Mouse (Mus musculus): ENCODE data around the gene Asb10. TPM values are rescaled to one million over a fixed set of nuclear protein-coding genes. Genes with fewer than 3 reads are reported as not detected.
A peak's percentile ranks its signal among the peaks of the same experiment; 100 is the strongest.
"Not testable (repeated sequence)": the region's sequence is repeated elsewhere in the genome, so short reads cannot be mapped to it uniquely, and the experiment has no call there.

Gene Asb10
- polyA plus RNA-seq, 1 experiment from 2014 or later = 0.18 TPM

DNA sequence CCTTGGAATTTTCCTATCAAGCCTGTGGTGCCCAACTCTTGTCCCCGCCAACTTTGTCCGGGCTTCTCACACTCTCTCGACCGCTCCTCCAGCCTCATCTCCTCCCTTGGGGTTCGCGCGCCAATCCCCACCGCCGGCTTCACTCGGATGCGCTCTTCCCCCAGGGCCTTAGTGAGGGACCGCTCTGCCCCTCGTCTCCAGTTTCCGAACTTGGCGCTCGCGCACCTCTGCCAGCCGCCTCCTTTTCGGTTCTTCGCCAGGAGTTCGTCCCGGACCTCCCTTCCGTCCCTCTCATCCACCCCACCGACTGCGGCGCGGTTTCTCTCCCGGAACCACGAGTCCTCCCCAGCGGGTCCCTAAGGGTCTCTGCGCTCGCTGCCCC, 36.0 kb upstream of the Asb10 start:
- H3K4me1 ChIP-seq (ENCODE audit: control insufficient read depth, insufficient read depth, low read depth, low read length) = peaks cover 12% of the 10 kb centered on the region
- H3K36me3 ChIP-seq (ENCODE audit: control insufficient read depth, insufficient read depth, low read length) = peaks cover 16% of the 10 kb centered on the region
- H3K9ac ChIP-seq (ENCODE audit: low read depth, low read length) = peak overlapping the region; percentile 65
- H3K9me3 ChIP-seq (ENCODE audit: control insufficient read depth, low read length) = no peaks in the 10 kb centered on the region
- peak overlapping the region; percentile 74 for H3K27ac ChIP-seq (ENCODE audit: low read depth, low read length)
- peak overlapping the region; percentile 96 for H3K4me2 ChIP-seq (ENCODE audit: low read length)
- peak overlapping the region; percentile 65 for H3K4me3 ChIP-seq (ENCODE audit: low read length)
- under 1% methylated on average over 32 of the region's 32 CpGs for WGBS
- peak; percentile 25 for ATAC-seq
- H3K27me3 ChIP-seq (replicated peaks; ENCODE audit: control insufficient read depth, insufficient read depth, low read length) = no peaks in the 10 kb centered on the region

GRCm38 (mm10) chr5:24575948-24576347, 35.2 kb upstream of the Asb10 start:
- Histone ChIP-seq H3K4me2 (ENCODE audit: low read length) (peak overlapping the region; percentile 96), H3K27ac (ENCODE audit: low read depth, low read length) (no peak overlapping the region), H3K27me3 (replicated peaks; ENCODE audit: control insufficient read depth, insufficient read depth, low read length) (no peaks in the 10 kb centered on the region), H3K4me1 (ENCODE audit: control insufficient read depth, insufficient read depth, low read depth, low read length) (peaks cover 12% of the 10 kb centered on the region), H3K4me3 (ENCODE audit: low read length) (no peak overlapping the region; the same call in 1 of the 2 replicates), H3K36me3 (ENCODE audit: control insufficient read depth, insufficient read depth, low read length) (peaks cover 24% of the 10 kb centered on the region), H3K9me3 (ENCODE audit: control insufficient read depth, low read length) (no peaks in the 10 kb centered on the region), H3K9ac (ENCODE audit: low read depth, low read length) (no peak overlapping the region)
- 92% methylated on average over 1 of the region's 1 CpGs for WGBS
- no peak for ATAC-seq

DNA sequence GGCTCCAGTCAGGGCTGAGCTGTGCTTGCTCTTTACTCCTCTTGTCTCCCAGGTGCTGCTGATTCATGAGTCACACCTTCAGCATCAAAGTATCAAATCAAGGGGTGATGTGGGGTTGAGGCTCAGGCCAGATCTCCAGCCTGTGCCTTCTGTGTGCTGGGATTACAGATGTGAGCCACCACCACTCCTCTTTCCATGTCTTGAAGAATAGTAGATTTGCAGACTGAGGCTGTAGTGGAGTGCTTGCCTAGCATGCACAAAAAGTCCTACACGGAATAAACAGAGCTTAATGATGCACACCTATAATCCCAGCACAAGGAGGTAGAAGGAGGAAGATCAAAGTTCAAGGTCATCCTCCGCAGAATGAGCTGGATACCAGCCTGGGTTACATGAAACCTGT, 15.9 kb upstream of the Asb10 start, which contains the start of gene 4931409K22Rik:
TSS of gene 4931409K22Rik (minus strand) at position 101 of the 400 bp plus-strand sequence.
- ATAC-seq = no peak
- Histone ChIP-seq H3K27ac (ENCODE audit: low read depth, low read length) (no peak within 1 kb of the TSS), H3K4me2 (ENCODE audit: low read length) (no peak within 1 kb of the TSS), H3K36me3 (ENCODE audit: control insufficient read depth, insufficient read depth, low read length) (no peaks in the 10 kb centered on the region), H3K4me1 (ENCODE audit: control insufficient read depth, insufficient read depth, low read depth, low read length) (no peaks in the 10 kb centered on the region), H3K4me3 (ENCODE audit: low read length) (no peak within 1 kb of the TSS), H3K9me3 (ENCODE audit: control insufficient read depth, low read length) (peaks cover 3% of the 10 kb centered on the region; the same call in 1 of the 2 replicates), H3K27me3 (replicated peaks; ENCODE audit: control insufficient read depth, insufficient read depth, low read length) (no peaks in the 10 kb centered on the region), H3K9ac (ENCODE audit: low read depth, low read length) (no peak within 1 kb of the TSS)
- 84% methylated on average over 2 of the region's 2 CpGs for WGBS

DNA sequence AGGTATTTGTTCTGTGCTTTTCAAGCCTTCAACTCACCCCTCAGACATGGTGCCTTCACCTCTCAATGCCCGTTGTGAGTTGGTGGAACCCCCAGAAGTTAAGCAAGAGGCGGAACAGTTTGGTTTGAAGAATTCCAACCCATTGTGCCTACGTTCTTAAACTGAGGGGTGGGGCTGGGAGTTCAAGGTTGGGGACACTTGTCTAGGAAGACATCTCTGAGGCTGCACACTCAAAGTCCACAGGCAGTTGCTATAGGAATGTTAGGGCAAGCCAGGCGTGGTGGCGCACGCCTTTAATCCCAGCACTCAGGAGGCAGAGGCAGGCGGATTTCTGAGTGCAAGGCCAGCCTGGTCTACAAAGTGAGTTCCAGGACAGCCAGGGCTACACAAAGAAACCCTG, 14.6 kb upstream of the Asb10 start:
- WGBS = 95% methylated on average over 7 of the region's 7 CpGs
- not testable (repeated sequence) for ATAC-seq

DNA sequence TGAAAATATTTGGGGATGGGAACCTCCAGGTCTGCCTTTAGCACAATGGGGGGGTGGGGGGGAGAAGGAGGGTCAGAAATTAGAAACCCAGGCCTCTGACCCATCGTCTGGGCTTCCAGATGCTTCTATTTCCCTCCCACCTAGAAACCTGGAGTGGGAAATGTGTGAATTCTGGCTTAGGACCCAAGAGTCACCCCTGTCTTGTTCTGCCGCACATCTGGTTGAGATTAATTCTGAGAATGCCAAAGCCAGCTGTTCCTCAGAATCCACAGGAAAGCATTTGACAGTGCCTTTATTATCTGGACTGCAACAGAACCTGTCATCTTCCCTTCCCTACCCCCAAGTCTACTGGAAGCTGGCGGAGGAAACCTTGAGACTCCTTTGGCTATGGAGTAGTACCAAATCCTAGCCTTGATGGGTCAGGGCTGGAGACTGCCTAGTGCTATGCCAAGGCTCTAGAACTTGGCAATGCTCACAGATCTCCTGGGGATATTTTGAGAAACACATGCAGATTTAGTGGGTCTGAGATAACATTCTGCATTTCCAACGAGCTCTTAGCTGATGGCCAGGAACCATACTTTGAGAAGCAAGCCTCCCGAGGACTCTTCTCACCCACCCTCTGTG, 13.0 kb upstream of the Asb10 start:
- no peak for ATAC-seq
- Histone ChIP-seq H3K9me3 (ENCODE audit: control insufficient read depth, low read length) (peaks cover 3% of the 10 kb centered on the region; the same call in 1 of the 2 replicates), H3K4me2 (ENCODE audit: low read length) (no peak overlapping the region), H3K27ac (ENCODE audit: low read depth, low read length) (no peak overlapping the region), H3K27me3 (replicated peaks; ENCODE audit: control insufficient read depth, insufficient read depth, low read length) (no peaks in the 10 kb centered on the region), H3K36me3 (ENCODE audit: control insufficient read depth, insufficient read depth, low read length) (no peaks in the 10 kb centered on the region), H3K4me1 (ENCODE audit: control insufficient read depth, insufficient read depth, low read depth, low read length) (peaks cover 12% of the 10 kb centered on the region), H3K4me3 (ENCODE audit: low read length) (no peak overlapping the region), H3K9ac (ENCODE audit: low read depth, low read length) (no peak overlapping the region)
- 79% methylated on average over 5 of the region's 5 CpGs for WGBS

More for the DNA sequence above, 14.6 kb upstream of the Asb10 start:
- not testable (repeated sequence) for H3K9ac ChIP-seq (ENCODE audit: low read depth, low read length); H3K9me3 ChIP-seq (ENCODE audit: control insufficient read depth, low read length); H3K4me2 ChIP-seq (ENCODE audit: low read length); H3K27ac ChIP-seq (ENCODE audit: low read depth, low read length); H3K27me3 ChIP-seq (replicated peaks; ENCODE audit: control insufficient read depth, insufficient read depth, low read length); H3K36me3 ChIP-seq (ENCODE audit: control insufficient read depth, insufficient read depth, low read length); H3K4me3 ChIP-seq (ENCODE audit: low read length)
- H3K4me1 ChIP-seq (ENCODE audit: control insufficient read depth, insufficient read depth, low read depth, low read length) = peaks cover 12% of the 10 kb centered on the region

- no peak overlapping the region for H3K9ac ChIP-seq (ENCODE audit: low read depth, low read length)
- H3K27ac ChIP-seq (ENCODE audit: low read depth, low read length) = no peak overlapping the region
- H3K27me3 ChIP-seq (replicated peaks; ENCODE audit: control insufficient read depth, insufficient read depth, low read length) = no peaks in the 10 kb centered on the region
- peaks cover 12% of the 10 kb centered on the region for H3K4me1 ChIP-seq (ENCODE audit: control insufficient read depth, insufficient read depth, low read depth, low read length)
- no peaks in the 10 kb centered on the region for H3K36me3 ChIP-seq (ENCODE audit: control insufficient read depth, insufficient read depth, low read length)
- 44% methylated on average over 2 of the region's 2 CpGs for WGBS
- peak overlapping the region; percentile 50 for H3K4me2 ChIP-seq (ENCODE audit: low read length)
- peaks cover 3% of the 10 kb centered on the region; the same call in 1 of the 2 replicates for H3K9me3 ChIP-seq (ENCODE audit: control insufficient read depth, low read length)
- ATAC-seq = no peak
- no peak overlapping the region for H3K4me3 ChIP-seq (ENCODE audit: low read length)
Measured at GRCm38 (mm10) chr5:24551317-24551688, 10.5 kb upstream of the Asb10 start.

GRCm38 (mm10) chr5:24550598-24551316, 10.0 kb upstream of the Asb10 start:
- ATAC-seq = peak; percentile 83
- no peaks in the 10 kb centered on the region for H3K27me3 ChIP-seq (replicated peaks; ENCODE audit: control insufficient read depth, insufficient read depth, low read length)
- H3K36me3 ChIP-seq (ENCODE audit: control insufficient read depth, insufficient read depth, low read length) = no peaks in the 10 kb centered on the region
- H3K9me3 ChIP-seq (ENCODE audit: control insufficient read depth, low read length) = no peaks in the 10 kb centered on the region; the same call in 1 of the 2 replicates
- H3K4me1 ChIP-seq (ENCODE audit: control insufficient read depth, insufficient read depth, low read depth, low read length) = peaks cover 12% of the 10 kb centered on the region
- H3K9ac ChIP-seq (ENCODE audit: low read depth, low read length) = peak overlapping the region; percentile 22; the same call in 1 of the 2 replicates
- H3K4me2 ChIP-seq (ENCODE audit: low read length) = peak overlapping the region; percentile 50
- H3K4me3 ChIP-seq (ENCODE audit: low read length) = peak overlapping the region; percentile 12; the same call in 1 of the 2 replicates
- no peak overlapping the region for H3K27ac ChIP-seq (ENCODE audit: low read depth, low read length)
- WGBS = 29% methylated on average over 26 of the region's 26 CpGs

GRCm38 (mm10) chr5:24542643-24543042, 1.9 kb upstream of the Asb10 start:
- Histone ChIP-seq H3K4me2 (ENCODE audit: low read length) (no peak overlapping the region), H3K9me3 (ENCODE audit: control insufficient read depth, low read length) (no peaks in the 10 kb centered on the region), H3K36me3 (ENCODE audit: control insufficient read depth, insufficient read depth, low read length) (no peaks in the 10 kb centered on the region), H3K4me3 (ENCODE audit: low read length) (no peak overlapping the region), H3K27ac (ENCODE audit: low read depth, low read length) (no peak overlapping the region), H3K27me3 (replicated peaks; ENCODE audit: control insufficient read depth, insufficient read depth, low read length) (no peaks in the 10 kb centered on the region; the same call in 1 of the 2 replicates), H3K4me1 (ENCODE audit: control insufficient read depth, insufficient read depth, low read depth, low read length) (peaks cover 4% of the 10 kb centered on the region), H3K9ac (ENCODE audit: low read depth, low read length) (no peak overlapping the region)
- ATAC-seq = no peak
- 82% methylated on average over 7 of the region's 7 CpGs for WGBS

- H3K4me1 ChIP-seq (ENCODE audit: control insufficient read depth, insufficient read depth, low read depth, low read length) = peaks cover 4% of the 10 kb centered on the region
- no peak for ATAC-seq
- H3K9me3 ChIP-seq (ENCODE audit: control insufficient read depth, low read length) = no peaks in the 10 kb centered on the region
- no peaks in the 10 kb centered on the region for H3K36me3 ChIP-seq (ENCODE audit: control insufficient read depth, insufficient read depth, low read length)
- no peak overlapping the region for H3K4me3 ChIP-seq (ENCODE audit: low read length)
- WGBS = 42% methylated on average over 6 of the region's 6 CpGs
- no peak overlapping the region for H3K4me2 ChIP-seq (ENCODE audit: low read length)
- H3K27ac ChIP-seq (ENCODE audit: low read depth, low read length) = no peak overlapping the region
- H3K27me3 ChIP-seq (replicated peaks; ENCODE audit: control insufficient read depth, insufficient read depth, low read length) = no peaks in the 10 kb centered on the region; the same call in 1 of the 2 replicates
- H3K9ac ChIP-seq (ENCODE audit: low read depth, low read length) = no peak overlapping the region
Measured at GRCm38 (mm10) chr5:24541144-24541569, 379 bp upstream of the Asb10 start.

Measured in hindbrain, embryonic 16.5 days (tissue).